Mouse (Mus musculus): ENCODE measurements around the gene Ccdc83.
"Not testable (repeated sequence)": the region's sequence is repeated elsewhere in the genome, so short reads cannot be mapped to it uniquely, and the experiment has no call there.

The Ccdc83 gene

DNA sequence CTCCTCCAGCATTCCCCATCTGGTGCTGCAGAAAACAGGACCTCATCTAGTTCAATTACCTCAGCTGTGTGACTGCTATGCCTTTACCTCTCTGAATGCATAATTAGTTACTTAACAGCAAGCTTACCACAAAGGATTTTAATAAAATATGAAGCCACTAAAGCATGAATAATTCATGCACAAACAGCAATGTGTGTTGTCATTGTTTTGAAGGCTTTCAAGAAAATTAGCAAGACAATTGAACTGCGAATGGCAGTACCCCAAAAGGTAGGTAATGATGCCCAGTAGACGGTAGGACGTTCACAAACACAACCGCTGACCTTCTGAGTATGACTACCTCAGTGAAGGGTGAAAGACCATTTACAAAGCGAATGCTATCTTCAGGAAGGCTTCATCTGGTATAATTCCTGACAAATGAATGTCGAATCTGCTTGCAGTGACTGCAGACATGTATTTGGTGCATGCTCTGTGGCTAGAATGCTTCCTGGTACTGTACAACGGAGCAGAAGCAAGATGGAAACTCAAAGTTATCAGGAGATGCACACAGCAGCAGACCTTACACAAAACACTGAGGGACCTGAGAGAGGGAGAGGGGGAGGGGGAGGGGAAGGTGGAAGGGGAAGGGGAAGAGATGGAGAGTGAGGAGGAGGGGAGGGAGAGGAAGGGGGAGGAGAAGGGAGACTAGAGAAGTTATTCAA, 3.5 kb downstream of the Ccdc83 start:
- no peak for DNase-seq (ENCODE audit: extremely low read depth, insufficient read length, low spot score)

DNA sequence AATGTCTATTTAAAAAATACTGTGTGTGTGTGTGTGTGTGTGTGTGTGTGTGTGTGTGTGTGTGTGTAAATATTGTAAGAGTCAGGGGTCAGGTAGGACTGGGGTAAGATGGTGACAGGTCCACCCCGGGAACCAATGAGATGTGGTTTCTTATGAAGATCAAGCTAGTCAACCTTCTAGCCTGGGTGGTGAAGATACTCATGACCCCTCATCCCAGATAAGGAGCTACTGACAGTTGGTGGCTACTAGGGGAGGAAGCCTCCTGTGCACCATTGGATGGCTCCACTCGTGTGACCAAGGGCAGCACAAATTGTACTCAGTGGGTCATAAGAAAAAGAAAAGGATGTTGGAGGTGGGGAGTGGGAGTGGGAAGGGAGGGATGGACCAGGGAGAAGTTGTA, 5.7 kb downstream of the Ccdc83 start:
- no peak for DNase-seq (ENCODE audit: extremely low read depth, insufficient read length, low spot score)

DNA sequence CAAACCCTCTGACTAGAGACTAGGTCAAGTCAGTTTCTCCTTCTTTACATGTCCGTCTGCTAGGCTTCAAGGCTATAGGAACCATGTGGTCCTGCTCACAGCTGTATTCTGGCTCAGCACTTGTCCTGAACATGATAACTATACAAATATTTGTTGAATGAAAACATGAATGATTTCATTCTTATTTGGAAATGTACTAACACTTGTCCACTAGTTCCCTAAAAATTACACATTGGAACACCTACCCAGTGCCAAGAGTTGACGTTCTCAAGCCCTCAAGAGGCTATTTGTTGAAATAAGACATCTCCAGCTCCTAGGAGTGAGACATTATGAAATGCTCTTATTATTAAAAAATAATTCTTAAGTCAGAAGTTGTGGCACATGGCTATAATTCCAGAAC, 6.9 kb downstream of the Ccdc83 start:
- DNase-seq (ENCODE audit: extremely low read depth, insufficient read length, low spot score), result no peak

DNA sequence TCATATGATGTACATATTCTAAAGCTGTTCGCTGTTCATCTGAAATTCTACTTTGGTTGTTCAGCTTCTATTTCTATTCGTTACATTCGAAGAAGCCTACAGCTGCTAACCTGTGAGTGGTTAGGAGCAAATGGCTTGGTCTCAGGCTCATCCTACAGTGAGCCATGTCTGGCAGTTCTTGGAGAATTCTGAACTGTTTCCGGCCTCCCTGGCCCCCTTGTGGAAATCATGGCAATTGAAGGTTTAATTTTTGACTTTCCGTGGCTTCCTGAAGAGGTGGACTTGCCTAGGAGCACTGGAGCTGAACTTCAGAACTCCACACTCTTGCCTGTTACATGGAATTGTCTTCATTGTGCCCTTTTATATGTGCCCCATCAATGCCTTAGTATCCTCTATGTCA, 12.6 kb downstream of the Ccdc83 start:
- no peak for DNase-seq (ENCODE audit: extremely low read depth, insufficient read length, low spot score)

DNA sequence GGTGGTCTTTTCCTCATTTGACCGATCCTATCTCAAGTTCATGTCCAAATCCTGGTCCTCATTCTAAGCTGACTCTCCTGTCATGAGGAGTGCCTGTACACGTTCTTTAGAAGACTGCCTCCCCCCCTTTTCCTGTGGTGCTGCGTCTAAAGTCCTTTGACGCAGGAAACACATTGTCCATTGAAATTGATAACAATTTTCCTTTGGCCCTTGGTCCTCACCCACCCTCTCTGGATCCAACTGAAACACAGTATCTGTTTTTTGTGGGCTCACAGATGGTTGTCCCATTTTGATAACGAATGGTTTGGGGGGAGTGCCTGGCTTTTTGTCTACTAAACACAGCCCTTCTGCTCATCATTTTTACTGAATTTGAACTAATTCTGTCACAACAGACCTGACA, 21.9 kb downstream of the Ccdc83 start:
- no peak for DNase-seq (ENCODE audit: extremely low read depth, insufficient read length, low spot score)

DNA sequence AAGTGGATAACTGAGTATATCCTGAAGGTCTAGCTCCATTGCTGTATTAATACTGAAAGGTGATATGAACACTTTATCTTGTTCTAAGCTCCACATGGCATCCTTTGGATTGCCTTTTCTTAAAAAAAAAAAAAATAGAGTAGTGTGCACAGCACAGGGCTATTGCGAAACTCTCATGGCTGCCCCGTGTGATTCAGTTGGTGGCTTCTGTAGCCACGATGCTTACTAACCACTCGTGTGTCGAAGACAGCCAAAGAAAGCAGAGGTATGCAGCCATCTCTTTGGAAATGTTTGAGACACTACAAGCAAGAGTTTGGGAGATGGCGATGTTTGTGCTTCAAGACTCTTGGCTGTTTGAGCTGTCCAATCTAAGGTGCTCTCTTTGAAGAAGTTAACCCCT, 22.4 kb downstream of the Ccdc83 start:
- peak; percentile 23 for DNase-seq (ENCODE audit: extremely low read depth, insufficient read length, low spot score)

DNA sequence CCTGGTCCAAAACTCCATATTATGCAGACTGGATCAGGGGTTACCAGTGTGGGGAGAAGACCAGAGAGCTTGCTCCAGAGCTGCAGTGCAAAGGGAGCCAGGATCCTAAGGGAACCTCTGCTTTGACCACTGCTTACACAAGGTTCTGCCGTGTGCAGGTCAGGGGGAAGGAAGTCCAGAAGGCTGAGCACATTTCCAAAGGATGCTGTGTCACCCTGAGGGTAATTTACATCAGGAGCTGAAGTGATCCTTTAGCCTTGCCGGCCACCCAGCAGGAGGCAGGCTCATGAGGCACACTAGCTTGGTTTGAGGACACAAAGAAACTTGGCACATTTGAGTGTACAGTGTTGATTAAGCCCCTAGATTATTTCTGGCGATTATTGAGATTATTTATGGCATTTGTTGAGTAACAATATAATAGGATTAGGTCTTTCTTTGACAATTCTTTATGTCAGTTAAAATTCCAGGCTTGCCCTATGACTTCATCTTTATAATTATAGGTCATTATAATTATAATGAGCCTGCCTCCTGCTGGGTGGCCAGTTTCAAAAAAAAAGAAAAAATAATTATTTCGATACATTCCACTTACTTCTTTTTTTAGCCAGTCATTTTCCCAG, 29.2 kb downstream of the Ccdc83 start:
- no peak for DNase-seq (ENCODE audit: extremely low read depth, insufficient read length, low spot score)

DNA sequence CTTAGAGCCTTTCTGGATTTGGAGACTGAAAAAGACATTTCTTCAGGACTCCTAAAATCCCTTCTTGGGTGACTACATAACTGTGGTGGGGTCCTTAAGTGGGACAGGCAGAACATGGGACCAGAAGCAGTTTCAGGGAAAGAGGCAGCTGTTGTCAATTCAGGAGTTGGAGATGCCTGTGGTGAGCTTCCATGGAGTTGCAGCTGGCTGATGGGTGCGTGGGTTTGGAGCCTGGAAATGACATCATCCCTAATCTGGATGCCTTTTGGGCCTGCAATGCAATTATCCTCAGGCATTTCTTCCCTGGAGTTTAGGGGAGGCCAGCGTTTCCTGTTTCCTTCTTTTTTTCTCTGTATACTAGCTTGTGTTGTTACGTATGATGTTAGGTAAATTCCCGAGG, 31.7 kb downstream of the Ccdc83 start:
- no peak for DNase-seq (ENCODE audit: extremely low read depth, insufficient read length, low spot score)

DNA sequence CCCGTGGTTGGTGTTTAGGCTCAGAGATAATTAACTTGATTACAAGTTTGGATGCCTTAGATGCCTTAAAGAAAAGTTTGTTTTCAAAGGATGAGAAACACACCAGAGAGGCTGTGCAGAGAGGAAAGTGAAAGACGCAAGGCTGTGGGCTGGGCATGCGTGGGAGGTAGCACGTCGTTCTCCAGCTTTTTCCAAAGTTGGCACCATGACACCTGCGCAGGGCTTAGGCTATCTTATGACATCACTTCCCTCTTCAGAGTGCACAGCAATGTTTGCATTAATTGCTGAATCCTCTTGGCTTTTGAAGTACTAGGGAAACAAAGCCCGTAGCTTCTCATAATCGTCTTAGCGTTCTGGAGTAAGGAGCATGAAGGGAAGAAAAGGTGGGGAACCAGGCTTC, 34.1 kb downstream of the Ccdc83 start:
- no peak for DNase-seq (ENCODE audit: extremely low read depth, insufficient read length, low spot score)

DNA sequence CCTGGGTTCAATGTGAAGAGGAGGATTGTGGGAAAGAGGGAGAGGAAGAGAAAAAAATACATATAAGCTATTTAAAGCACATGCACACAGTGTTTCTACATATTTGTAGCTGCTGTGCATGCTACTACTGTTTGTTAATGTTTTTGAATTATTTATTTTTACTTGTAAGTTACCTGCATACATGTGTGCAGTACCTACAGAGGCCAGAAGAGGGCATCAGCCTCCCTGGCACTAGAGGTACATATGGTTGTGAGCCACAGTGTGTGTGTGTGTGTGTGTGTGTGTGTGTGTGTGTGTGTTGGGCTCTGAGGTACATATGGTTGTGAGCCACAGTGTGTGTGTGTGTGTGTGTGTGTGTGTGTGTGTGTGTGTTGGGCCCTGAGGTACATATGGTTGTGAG, 36.7 kb downstream of the Ccdc83 start:
- DNase-seq (ENCODE audit: extremely low read depth, insufficient read length, low spot score), result not testable (repeated sequence)

DNA sequence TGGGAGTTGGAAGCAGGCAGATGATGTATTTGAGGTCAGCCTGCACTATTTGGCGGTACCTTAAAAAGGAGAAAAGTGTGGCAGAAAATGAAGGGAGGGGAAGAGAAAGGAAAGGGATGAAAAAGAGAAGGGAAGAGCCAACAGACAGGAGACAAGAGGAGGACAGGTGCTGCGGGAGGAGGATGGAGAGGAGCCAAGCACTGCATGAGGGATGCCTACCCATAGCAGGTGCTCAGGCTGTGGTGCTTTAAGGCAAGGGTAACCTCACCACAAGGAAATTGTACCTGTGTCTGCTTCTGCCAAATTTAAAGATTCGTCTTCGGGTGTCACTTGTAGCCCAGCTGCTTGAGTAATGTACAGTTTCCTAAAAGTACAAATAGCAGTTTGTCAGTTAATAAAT, 37.5 kb downstream of the Ccdc83 start:
- DNase-seq (ENCODE audit: extremely low read depth, insufficient read length, low spot score), result no peak

DNA sequence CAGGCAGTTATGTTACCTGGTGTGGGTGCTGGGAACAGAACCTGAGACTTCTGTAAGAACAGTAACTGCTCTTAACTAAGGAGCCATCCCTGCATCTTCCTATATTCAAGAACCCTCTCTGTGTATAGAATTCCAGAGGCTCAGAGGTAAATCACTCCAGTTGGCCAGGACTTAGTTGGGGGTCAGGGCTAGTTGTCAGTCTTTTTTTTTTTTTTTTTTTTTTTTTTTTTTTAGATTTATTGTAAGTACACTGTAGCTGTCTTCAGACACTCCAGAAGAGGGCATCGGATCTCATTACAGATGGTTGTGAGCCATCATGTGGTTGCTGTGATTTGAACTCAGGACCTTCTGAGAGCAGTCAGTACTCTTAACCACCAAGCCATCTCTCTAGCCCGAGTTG, 44.1 kb downstream of the Ccdc83 start:
- DNase-seq (ENCODE audit: extremely low read depth, insufficient read length, low spot score), result no peak

DNA sequence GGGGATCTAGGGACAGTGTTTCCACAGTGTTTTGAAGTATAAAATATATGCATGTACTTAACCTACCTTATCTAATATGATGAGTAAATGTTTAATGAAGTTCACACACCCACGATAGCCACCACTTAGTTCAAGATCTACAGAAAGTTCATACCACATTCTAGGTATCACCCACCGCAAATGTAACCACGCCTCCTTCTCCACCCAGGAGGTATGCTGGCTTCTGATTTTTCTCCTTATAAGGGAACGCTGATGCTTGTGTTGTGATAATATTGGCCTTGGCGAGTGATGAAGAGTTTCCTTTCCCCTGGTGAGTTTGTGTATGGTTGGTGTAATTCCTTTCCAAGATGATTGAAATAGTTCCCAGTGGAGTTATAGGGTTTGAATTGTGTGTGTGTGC, 47.5 kb downstream of the Ccdc83 start:
- DNase-seq (ENCODE audit: extremely low read depth, insufficient read length, low spot score), result no peak

DNA sequence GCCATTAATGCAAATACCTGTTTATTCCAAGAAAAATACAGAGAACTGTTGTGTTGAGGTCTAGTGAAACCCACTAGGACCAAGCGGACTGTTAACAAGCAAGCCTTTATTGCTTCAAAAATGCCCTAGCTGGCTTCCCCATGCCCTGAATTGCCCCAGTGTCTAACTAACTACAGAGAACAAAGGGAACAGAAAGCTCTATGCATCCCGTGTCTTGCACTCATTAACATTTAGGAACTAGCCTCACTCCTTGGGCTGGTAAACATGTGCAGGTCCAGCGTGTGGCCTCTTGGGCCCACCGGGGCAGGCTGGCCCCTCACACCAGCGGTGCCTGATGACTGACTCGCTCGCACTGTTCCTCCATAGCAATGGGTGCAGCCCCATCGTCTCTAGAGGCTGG, 49.1 kb downstream of the Ccdc83 start:
- no peak for DNase-seq (ENCODE audit: extremely low read depth, insufficient read length, low spot score)

DNA sequence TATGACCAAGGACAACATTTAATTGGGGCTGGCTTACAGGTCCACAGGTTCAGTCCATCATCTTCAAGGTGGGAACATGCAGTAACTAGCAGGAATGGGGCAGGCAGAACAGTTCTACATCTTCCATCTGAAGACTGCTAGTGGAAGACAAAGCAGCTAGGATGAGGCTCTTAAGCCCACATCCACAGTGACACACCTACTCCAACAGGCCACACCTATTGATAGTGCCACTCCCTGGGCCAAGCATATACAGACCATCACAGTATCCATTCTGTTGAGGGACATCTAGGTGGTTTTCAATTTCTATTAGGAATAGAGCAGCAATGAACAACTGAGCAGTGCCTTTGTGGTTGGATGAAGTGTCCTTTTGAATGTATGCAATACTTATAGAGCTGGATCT, 54.6 kb downstream of the Ccdc83 start:
- no peak for DNase-seq (ENCODE audit: extremely low read depth, insufficient read length, low spot score)

DNA sequence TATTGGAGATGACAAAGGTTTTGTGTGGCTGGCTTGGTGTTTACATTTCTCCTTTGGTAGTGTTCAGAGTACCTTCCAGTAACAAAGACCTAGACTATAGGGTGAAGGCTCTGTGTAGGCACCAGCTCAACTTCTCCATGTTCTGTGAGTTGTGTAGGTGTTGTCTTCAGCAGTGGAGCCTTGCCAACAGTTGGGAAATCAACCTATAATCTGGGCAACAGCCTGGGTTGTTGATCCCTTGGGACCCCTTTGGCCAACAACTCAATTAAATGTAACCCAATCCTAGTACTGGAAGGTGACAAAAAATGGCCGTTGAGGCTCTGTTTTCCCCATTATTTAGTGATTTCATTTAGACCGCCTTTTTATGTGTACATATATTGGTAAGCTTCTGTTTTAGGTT, 55.5 kb downstream of the Ccdc83 start:
- no peak for DNase-seq (ENCODE audit: extremely low read depth, insufficient read length, low spot score)

DNA sequence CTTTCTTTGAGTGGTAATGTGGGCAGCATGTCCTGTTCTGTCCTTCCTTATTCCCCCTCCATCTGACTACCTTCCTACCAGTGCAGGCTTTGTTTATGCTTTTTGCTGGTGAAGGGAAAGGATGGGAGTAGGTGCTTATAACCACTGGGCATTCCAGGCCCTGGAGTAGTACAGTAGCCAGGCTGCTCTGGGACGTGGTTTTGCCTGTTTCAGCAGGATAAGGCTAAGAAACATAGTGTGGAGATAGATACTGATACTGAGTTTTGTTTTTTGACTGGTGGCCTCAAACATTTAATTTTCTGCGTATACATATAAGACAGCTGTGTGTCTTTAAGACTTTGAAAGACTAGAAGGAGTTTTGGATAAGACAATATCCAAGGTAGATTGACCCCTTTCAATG, 61.7 kb downstream of the Ccdc83 start:
- DNase-seq (ENCODE audit: extremely low read depth, insufficient read length, low spot score), result no peak

DNA sequence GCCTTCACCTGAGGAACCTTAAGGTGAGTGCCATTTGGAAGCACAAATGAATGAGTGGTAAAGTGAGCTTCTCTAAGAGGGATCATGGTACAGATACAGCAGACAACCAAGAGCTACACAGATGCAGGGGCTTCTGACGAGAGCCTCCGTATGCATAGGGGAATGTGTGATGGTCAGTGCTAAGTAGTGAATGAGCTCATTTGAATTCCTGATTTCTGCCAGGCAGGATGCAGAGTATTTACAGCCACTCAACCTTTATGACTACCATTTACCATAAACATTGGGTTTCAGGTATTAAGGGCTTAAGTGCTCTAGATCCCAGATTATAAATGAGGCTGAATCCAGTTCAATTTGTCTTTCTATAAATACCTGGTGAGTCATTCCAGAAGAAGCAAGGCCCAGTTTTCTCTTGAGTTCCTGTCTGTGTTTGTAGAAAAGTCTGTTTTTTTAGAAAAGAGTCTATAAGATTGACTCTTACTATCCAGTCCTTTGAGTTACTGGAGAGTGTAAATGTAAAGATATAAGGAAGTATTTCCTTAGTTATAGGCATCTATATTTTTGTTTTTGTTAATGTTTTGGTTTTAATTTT, 63.6 kb downstream of the Ccdc83 start:
- DNase-seq (ENCODE audit: extremely low read depth, insufficient read length, low spot score), result no peak

DNA sequence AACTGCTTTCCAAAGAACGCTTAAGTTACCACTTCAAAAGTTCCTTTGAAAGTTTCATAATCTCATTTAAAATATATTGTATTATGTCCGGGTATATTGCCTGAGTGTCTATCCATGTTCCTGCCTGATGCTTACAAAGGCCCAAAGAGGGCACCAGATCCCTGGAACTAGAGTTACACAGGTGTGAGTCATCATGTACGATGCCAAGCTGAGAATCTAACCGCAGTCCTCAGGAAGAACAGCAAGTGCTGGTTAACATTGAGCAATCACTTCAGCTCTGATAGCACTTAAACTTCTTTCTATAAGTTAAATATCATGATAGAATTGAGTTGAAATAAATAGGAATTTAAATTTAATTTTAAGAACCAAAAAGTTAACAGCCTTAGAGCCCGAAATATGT, 65.3 kb downstream of the Ccdc83 start:
- peak; percentile 41 for DNase-seq (ENCODE audit: extremely low read depth, insufficient read length, low spot score)

DNA sequence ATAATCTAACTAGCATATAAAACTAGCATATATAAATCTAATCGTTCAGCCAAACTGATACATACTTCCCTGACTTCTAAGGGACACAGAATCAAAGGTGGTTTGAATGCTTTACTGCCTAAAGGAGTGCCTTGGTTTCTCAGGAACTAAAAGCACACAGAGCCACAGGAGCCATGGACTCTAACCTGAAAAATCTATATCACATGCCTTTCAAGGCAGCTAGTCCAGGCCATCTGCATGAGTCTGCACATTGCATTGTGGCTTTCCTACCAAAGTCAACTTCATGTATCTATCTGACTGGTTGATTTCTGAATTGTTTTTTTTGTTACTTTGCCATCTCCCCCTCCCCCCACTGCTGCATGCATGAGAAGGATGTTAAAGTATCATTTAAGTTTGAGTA, 84.9 kb downstream of the Ccdc83 start:
- DNase-seq (ENCODE audit: extremely low read depth, insufficient read length, low spot score), result no peak

DNA sequence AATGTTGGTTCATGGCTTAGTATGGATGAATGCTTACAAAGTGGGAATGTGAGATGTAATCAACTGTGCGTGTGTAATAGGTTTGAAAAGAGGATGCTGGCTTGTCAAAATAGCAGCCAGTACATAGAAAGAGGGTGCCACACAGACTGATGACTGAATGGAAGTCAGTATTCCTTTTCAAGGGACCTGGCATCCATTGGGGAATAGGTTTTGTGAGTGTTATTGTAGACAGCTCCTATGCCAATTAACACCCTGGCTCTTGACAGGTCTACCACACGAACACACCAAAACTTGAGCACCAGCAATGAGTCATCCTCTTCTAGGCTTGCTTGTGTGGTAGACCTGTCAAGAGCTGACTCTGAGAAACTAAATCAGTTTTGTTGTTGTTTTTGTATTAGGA, 90.0 kb downstream of the Ccdc83 start:
- no peak for DNase-seq (ENCODE audit: extremely low read depth, insufficient read length, low spot score)
